Mouse (Mus musculus) activated CD4-positive, CD25-positive, alpha-beta regulatory T cell, adult 4 months (primary cell): ENCODE measurements around the gene Izumo1. TPM values are rescaled to one million over a fixed set of nuclear protein-coding genes. Genes with fewer than 3 reads are reported as not detected.

ENCODE experiments used
- polyA plus RNA-seq, 2 experiments: library from polyadenylated mRNA; unstranded; fragments of 100-300 nt; shearing (Covaris generic); gene quantifications; one replicate each; pipeline ENCODE4 v1.2.1; 2017

Izumo1 gene
- polyA plus RNA-seq, 2 experiments from 2014 or later: not detected

Other genes starting within 250 kb of the Izumo1 start
- 100 to 1,000 TPM in 1 of 2 experiments, 10 to 100 TPM in 1; 68.1 to 108 TPM for gene Snrnp70, start 226.1 kb upstream of the Izumo1 start, polyA plus RNA-seq
- gene Kcna7, start 216.2 kb upstream of the Izumo1 start, polyA plus RNA-seq: not detected
- not detected for gene Ntf5, start 208.1 kb upstream of the Izumo1 start, polyA plus RNA-seq
- gene Lhb, start 201.0 kb upstream of the Izumo1 start, polyA plus RNA-seq: not detected
- 1 to 10 TPM; 9.3 to 9.8 TPM for gene Gys1, start 187.0 kb upstream of the Izumo1 start, polyA plus RNA-seq
- gene Ruvbl2, start 183.7 kb upstream of the Izumo1 start, polyA plus RNA-seq: 10 to 100 TPM; 47.4 to 51.2 TPM
- 1,000 to 10,000 TPM; 1,527 to 1,850 TPM for gene Ftl1, start 161.9 kb upstream of the Izumo1 start, polyA plus RNA-seq
- gene Bax, start 154.9 kb upstream of the Izumo1 start, polyA plus RNA-seq: 100 to 1,000 TPM in 1 of 2 experiments, 10 to 100 TPM in 1; 94.5 to 202 TPM
- gene Tulp2, start 139.9 kb upstream of the Izumo1 start, polyA plus RNA-seq: under 1 TPM in 1 of 2 experiments, not detected in 1; 0.44 TPM
- not detected for gene Gm45808, start 135.0 kb upstream of the Izumo1 start, polyA plus RNA-seq
- gene Dhdh, start 133.0 kb upstream of the Izumo1 start, polyA plus RNA-seq: 1 to 10 TPM in 1 of 2 experiments, under 1 TPM in 1; 0.61 to 1.3 TPM
- gene Nucb1, start 111.4 kb upstream of the Izumo1 start, polyA plus RNA-seq: 100 to 1,000 TPM; 103 to 130 TPM
- gene Ppp1r15a, start 95.5 kb upstream of the Izumo1 start, polyA plus RNA-seq: 10 to 100 TPM; 27.5 to 33.4 TPM
- under 1 TPM in 1 of 2 experiments, not detected in 1; 0.79 TPM for gene Plekha4, start 95.5 kb upstream of the Izumo1 start, polyA plus RNA-seq
- not detected for gene Hsd17b14, start 66.9 kb upstream of the Izumo1 start, polyA plus RNA-seq
- 10 to 100 TPM; 40.9 to 56.9 TPM for gene Bcat2, start 51.7 kb upstream of the Izumo1 start, polyA plus RNA-seq
- not detected for gene Fgf21, start 6.3 kb upstream of the Izumo1 start, polyA plus RNA-seq
- not detected for gene Fut1, start 4.5 kb upstream of the Izumo1 start, polyA plus RNA-seq
- under 1 TPM in 1 of 2 experiments, not detected in 1; 0.50 TPM for gene Rasip1, start 5.7 kb downstream of the Izumo1 start, polyA plus RNA-seq
- not detected for gene Mamstr, start 18.2 kb downstream of the Izumo1 start, polyA plus RNA-seq
- not detected for gene Fut2, start 44.6 kb downstream of the Izumo1 start, polyA plus RNA-seq
- not detected for gene Ntn5, start 62.2 kb downstream of the Izumo1 start, polyA plus RNA-seq
- not detected for gene Sec1, start 72.6 kb downstream of the Izumo1 start, polyA plus RNA-seq
- gene Car11, start 78.0 kb downstream of the Izumo1 start, polyA plus RNA-seq: under 1 TPM in 1 of 2 experiments, not detected in 1; 0.51 TPM
- gene Dbp, start 83.3 kb downstream of the Izumo1 start, polyA plus RNA-seq: 1 to 10 TPM; 5.2 to 8.5 TPM
- gene Rpl18, start 93.6 kb downstream of the Izumo1 start, polyA plus RNA-seq: 1,000 to 10,000 TPM; 2,566 to 2,766 TPM
- gene Sphk2, start 96.2 kb downstream of the Izumo1 start, polyA plus RNA-seq: 10 to 100 TPM; 10.2 to 19.6 TPM
- not detected for gene Fam83e, start 99.4 kb downstream of the Izumo1 start, polyA plus RNA-seq
- not detected for gene Spaca4, start 104.0 kb downstream of the Izumo1 start, polyA plus RNA-seq
- gene Lmtk3, start 161.9 kb downstream of the Izumo1 start, polyA plus RNA-seq: not detected
- gene Sult2b1, start 162.9 kb downstream of the Izumo1 start, polyA plus RNA-seq: 1 to 10 TPM; 2.5 to 6.6 TPM
- 10 to 100 TPM; 13.0 to 14.4 TPM for gene Cyth2, start 192.8 kb downstream of the Izumo1 start, polyA plus RNA-seq
- not detected for gene Kcnj14, start 203.0 kb downstream of the Izumo1 start, polyA plus RNA-seq
- gene Grwd1, start 209.1 kb downstream of the Izumo1 start, polyA plus RNA-seq: 10 to 100 TPM; 16.1 to 25.3 TPM